Mouse (Mus musculus): ENCODE data around the gene Pik3ap1.
A peak's percentile ranks its signal among the peaks of the same experiment; 100 is the strongest.
"Not testable (repeated sequence)": the region's sequence is repeated elsewhere in the genome, so short reads cannot be mapped to it uniquely, and the experiment has no call there.

The Pik3ap1 gene

GRCm38 (mm10) chr19:41328743-41329142 lies 56.2 kb downstream of the Pik3ap1 start:
- no peak for DNase-seq

- no peak for DNase-seq
These were observed 61.1 kb downstream of the Pik3ap1 start for GRCm38 (mm10) chr19:41323813-41324212.

- peak; percentile 41 for DNase-seq
These were observed 61.8 kb downstream of the Pik3ap1 start for GRCm38 (mm10) chr19:41323125-41323524.

- no peak for DNase-seq
These were observed 63.8 kb downstream of the Pik3ap1 start for GRCm38 (mm10) chr19:41321149-41321548.

GRCm38 (mm10) chr19:41317315-41318095 lies 67.4 kb downstream of the Pik3ap1 start:
- DNase-seq, result peak; percentile 62

GRCm38 (mm10) chr19:41314696-41315095 lies 70.2 kb downstream of the Pik3ap1 start:
- no peak for DNase-seq

- no peak for DNase-seq
These were observed 71.2 kb downstream of the Pik3ap1 start for GRCm38 (mm10) chr19:41313663-41314062.

GRCm38 (mm10) chr19:41312587-41312986 lies 72.3 kb downstream of the Pik3ap1 start:
- DNase-seq, result not testable (repeated sequence)

- DNase-seq, result no peak
These were observed 72.9 kb downstream of the Pik3ap1 start for GRCm38 (mm10) chr19:41312027-41312426.

GRCm38 (mm10) chr19:41310971-41311703 lies 73.8 kb downstream of the Pik3ap1 start:
- no peak for DNase-seq

- DNase-seq, result no peak
These were observed 81.0 kb downstream of the Pik3ap1 start for GRCm38 (mm10) chr19:41303933-41304332.

- DNase-seq, result no peak
These were observed 81.5 kb downstream of the Pik3ap1 start for GRCm38 (mm10) chr19:41303433-41303832.

- DNase-seq, result no peak
These were observed 83.0 kb downstream of the Pik3ap1 start for GRCm38 (mm10) chr19:41301856-41302255.

GRCm38 (mm10) chr19:41299446-41299845 lies 85.5 kb downstream of the Pik3ap1 start:
- DNase-seq, result no peak

- DNase-seq, result no peak
These were observed 93.8 kb downstream of the Pik3ap1 start for GRCm38 (mm10) chr19:41290952-41291619.

GRCm38 (mm10) chr19:41288568-41288967 lies 96.3 kb downstream of the Pik3ap1 start:
- DNase-seq, result no peak

GRCm38 (mm10) chr19:41287224-41287623 lies 97.7 kb downstream of the Pik3ap1 start:
- DNase-seq, result no peak

GRCm38 (mm10) chr19:41284515-41284914 lies 100.4 kb downstream of the Pik3ap1 start:
- DNase-seq, result no peak

- DNase-seq, result no peak
These were observed 102.2 kb downstream of the Pik3ap1 start for GRCm38 (mm10) chr19:41282718-41283117.

GRCm38 (mm10) chr19:41282216-41282615 lies 102.7 kb downstream of the Pik3ap1 start:
- no peak for DNase-seq

- no peak for DNase-seq
These were observed 105.1 kb downstream of the Pik3ap1 start for GRCm38 (mm10) chr19:41279724-41280244.

GRCm38 (mm10) chr19:41278606-41279005 lies 106.3 kb downstream of the Pik3ap1 start:
- no peak for DNase-seq

GRCm38 (mm10) chr19:41275588-41275987 lies 109.3 kb downstream of the Pik3ap1 start:
- no peak for DNase-seq

Data from lung, postnatal 14 days (tissue).